Mouse (Mus musculus): ENCODE measurements around the gene Ccrl2. TPM values are rescaled to one million over a fixed set of nuclear protein-coding genes. Genes with fewer than 3 reads are reported as not detected.

Gene Ccrl2
- polyA plus RNA-seq, 1 experiment from 2014 or later = 1.5 TPM

DNA sequence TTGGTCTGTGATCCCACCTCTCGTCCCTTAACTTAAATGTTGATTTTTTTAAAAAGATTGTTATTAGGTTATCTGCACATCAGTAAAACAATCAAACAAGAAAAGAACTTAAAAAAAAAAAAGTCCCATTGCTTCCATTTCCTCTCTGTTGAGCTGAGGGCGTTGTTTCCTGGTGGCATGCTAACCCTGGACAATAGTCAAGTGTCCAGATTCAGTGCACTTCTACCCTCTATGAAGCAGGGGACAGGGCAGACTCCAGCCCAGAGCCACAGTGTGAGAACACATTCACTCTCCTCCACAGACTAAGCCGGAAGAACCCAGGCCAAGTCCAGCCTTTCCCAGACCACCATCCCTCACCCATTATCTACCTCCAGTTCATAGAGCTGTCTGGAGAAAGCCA, 8.9 kb downstream of the Ccrl2 start:
- H3K4me2 ChIP-seq (ENCODE audit: low read length) = no peak overlapping the region
- no peak overlapping the region for H3K27ac ChIP-seq (ENCODE audit: low read length)
- H3K4me3 ChIP-seq (replicated peaks; ENCODE audit: low read length) = no peak overlapping the region
- no peaks in the 10 kb centered on the region for H3K4me1 ChIP-seq (replicated peaks; ENCODE audit: control insufficient read depth, insufficient read depth, low read length)
- H3K9me3 ChIP-seq (ENCODE audit: control insufficient read depth, low read length) = no peaks in the 10 kb centered on the region
- H3K36me3 ChIP-seq (ENCODE audit: control insufficient read depth, insufficient read depth) = no peaks in the 10 kb centered on the region
- WGBS = 83% methylated on average over 3 of the region's 3 CpGs
- no peak for ATAC-seq
- no peak overlapping the region for H3K9ac ChIP-seq (replicated peaks; ENCODE audit: low read depth, low read length)
- no peaks in the 10 kb centered on the region for H3K27me3 ChIP-seq (replicated peaks; ENCODE audit: control insufficient read depth, insufficient read depth, low read length)

- Histone ChIP-seq H3K36me3 (ENCODE audit: control insufficient read depth, insufficient read depth) (no peaks in the 10 kb centered on the region), H3K4me2 (ENCODE audit: low read length) (no peak overlapping the region), H3K9ac (replicated peaks; ENCODE audit: low read depth, low read length) (no peak overlapping the region), H3K9me3 (ENCODE audit: control insufficient read depth, low read length) (no peaks in the 10 kb centered on the region), H3K27me3 (replicated peaks; ENCODE audit: control insufficient read depth, insufficient read depth, low read length) (no peaks in the 10 kb centered on the region), H3K4me3 (replicated peaks; ENCODE audit: low read length) (no peak overlapping the region), H3K4me1 (replicated peaks; ENCODE audit: control insufficient read depth, insufficient read depth, low read length) (no peaks in the 10 kb centered on the region), H3K27ac (ENCODE audit: low read length) (no peak overlapping the region)
- ATAC-seq = no peak
- WGBS = 97% methylated on average over 5 of the region's 5 CpGs
These were observed 10.1 kb downstream of the Ccrl2 start for GRCm38 (mm10) chr9:111047266-111047665.

DNA sequence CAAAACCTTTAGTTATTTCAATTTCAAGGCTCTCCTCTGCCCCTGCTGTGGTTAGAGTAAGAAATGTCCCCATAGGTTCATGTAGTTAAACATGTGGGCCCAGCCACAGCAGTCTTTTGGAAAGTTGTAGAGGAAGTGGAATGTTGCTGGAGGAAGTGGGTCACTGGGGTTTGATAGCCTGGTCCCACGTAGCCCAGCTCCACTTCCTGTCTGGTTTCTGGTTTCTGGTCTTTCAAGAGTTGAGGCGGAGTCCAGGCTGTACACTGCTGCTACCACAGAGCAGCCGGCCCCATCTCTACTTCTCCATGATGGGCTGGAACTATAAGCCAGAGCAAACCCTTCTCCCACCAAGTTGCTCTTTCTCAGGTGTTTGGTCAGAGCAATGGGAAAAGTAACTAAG, 11.1 kb downstream of the Ccrl2 start:
- Histone ChIP-seq H3K9me3 (ENCODE audit: control insufficient read depth, low read length) (no peaks in the 10 kb centered on the region), H3K27ac (ENCODE audit: low read length) (no peak overlapping the region), H3K36me3 (ENCODE audit: control insufficient read depth, insufficient read depth) (no peaks in the 10 kb centered on the region), H3K27me3 (replicated peaks; ENCODE audit: control insufficient read depth, insufficient read depth, low read length) (no peaks in the 10 kb centered on the region), H3K9ac (replicated peaks; ENCODE audit: low read depth, low read length) (no peak overlapping the region), H3K4me2 (ENCODE audit: low read length) (no peak overlapping the region), H3K4me3 (replicated peaks; ENCODE audit: low read length) (no peak overlapping the region), H3K4me1 (replicated peaks; ENCODE audit: control insufficient read depth, insufficient read depth, low read length) (no peaks in the 10 kb centered on the region)
- ATAC-seq = no peak
- 79% methylated on average over 3 of the region's 3 CpGs for WGBS

- no peak overlapping the region for H3K4me2 ChIP-seq (ENCODE audit: low read length)
- no peaks in the 10 kb centered on the region for H3K9me3 ChIP-seq (ENCODE audit: control insufficient read depth, low read length)
- no peak overlapping the region for H3K27ac ChIP-seq (ENCODE audit: low read length)
- no peak overlapping the region for H3K9ac ChIP-seq (replicated peaks; ENCODE audit: low read depth, low read length)
- WGBS = 94% methylated on average over 5 of the region's 5 CpGs
- ATAC-seq = no peak
- no peaks in the 10 kb centered on the region for H3K27me3 ChIP-seq (replicated peaks; ENCODE audit: control insufficient read depth, insufficient read depth, low read length)
- H3K4me3 ChIP-seq (replicated peaks; ENCODE audit: low read length) = no peak overlapping the region
- no peaks in the 10 kb centered on the region for H3K36me3 ChIP-seq (ENCODE audit: control insufficient read depth, insufficient read depth)
- H3K4me1 ChIP-seq (replicated peaks; ENCODE audit: control insufficient read depth, insufficient read depth, low read length) = no peaks in the 10 kb centered on the region
These were observed 15.1 kb downstream of the Ccrl2 start for GRCm38 (mm10) chr9:111042266-111042665.

- WGBS = 81% methylated on average over 4 of the region's 4 CpGs
- H3K27me3 ChIP-seq (replicated peaks; ENCODE audit: control insufficient read depth, insufficient read depth, low read length) = no peaks in the 10 kb centered on the region
These were observed 17.4 kb downstream of the Ccrl2 start for GRCm38 (mm10) chr9:111039966-111040365.

DNA sequence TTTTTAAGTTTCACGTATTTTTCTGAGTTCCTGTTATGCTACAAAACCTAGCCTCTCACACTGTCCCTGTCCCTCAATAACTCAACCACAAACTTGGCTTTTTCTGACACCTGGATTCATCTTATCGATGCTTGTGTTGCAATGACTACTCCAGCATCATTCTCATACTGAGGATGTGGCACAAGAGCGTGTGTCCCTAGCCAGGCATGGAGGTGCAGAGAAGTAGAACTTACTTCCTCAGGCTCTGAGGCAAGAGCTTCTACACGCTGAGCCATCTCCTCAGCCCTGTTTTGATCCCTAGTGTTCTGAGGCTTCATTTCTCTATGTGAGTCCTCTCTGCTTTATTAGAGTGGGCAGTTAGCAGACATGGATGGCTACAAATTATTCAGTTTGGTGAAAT, 23.6 kb downstream of the Ccrl2 start:
- Histone ChIP-seq H3K4me3 (replicated peaks; ENCODE audit: low read length) (no peak overlapping the region), H3K4me1 (replicated peaks; ENCODE audit: control insufficient read depth, insufficient read depth, low read length) (no peaks in the 10 kb centered on the region), H3K9me3 (ENCODE audit: control insufficient read depth, low read length) (no peaks in the 10 kb centered on the region), H3K4me2 (ENCODE audit: low read length) (no peak overlapping the region), H3K36me3 (ENCODE audit: control insufficient read depth, insufficient read depth) (no peaks in the 10 kb centered on the region), H3K27ac (ENCODE audit: low read length) (no peak overlapping the region), H3K27me3 (replicated peaks; ENCODE audit: control insufficient read depth, insufficient read depth, low read length) (no peaks in the 10 kb centered on the region), H3K9ac (replicated peaks; ENCODE audit: low read depth, low read length) (no peak overlapping the region)
- WGBS = 91% methylated on average over 4 of the region's 4 CpGs
- ATAC-seq = no peak

More at GRCm38 (mm10) chr9:111039966-111040365, 17.4 kb downstream of the Ccrl2 start:
- Histone ChIP-seq H3K9me3 (ENCODE audit: control insufficient read depth, low read length) (no peaks in the 10 kb centered on the region), H3K4me3 (replicated peaks; ENCODE audit: low read length) (no peak overlapping the region), H3K27ac (ENCODE audit: low read length) (no peak overlapping the region), H3K4me1 (replicated peaks; ENCODE audit: control insufficient read depth, insufficient read depth, low read length) (no peaks in the 10 kb centered on the region), H3K36me3 (ENCODE audit: control insufficient read depth, insufficient read depth) (no peaks in the 10 kb centered on the region), H3K9ac (replicated peaks; ENCODE audit: low read depth, low read length) (no peak overlapping the region), H3K4me2 (ENCODE audit: low read length) (no peak overlapping the region)
- ATAC-seq = no peak

DNA sequence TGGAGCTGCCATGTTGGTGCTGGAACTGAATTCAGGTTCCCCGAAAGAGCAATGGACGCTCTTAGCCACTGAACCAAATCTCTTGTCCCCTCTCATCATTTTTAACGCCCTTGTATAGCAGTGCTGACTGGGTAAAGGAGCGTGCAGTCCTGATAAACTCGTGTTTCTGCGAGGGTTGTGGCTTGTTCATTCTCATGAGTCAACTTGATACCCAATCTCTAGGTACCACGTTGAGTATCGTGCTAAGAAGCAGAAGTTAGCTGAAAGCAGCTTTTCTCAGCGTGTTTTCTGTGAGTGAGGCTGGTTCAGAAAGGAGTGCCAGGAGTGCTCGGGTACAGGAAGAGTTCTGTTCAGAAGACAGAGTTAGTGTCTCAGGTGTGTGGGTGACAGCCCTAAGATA, 30.5 kb downstream of the Ccrl2 start:
- Histone ChIP-seq H3K4me3 (replicated peaks; ENCODE audit: low read length) (no peak overlapping the region), H3K36me3 (ENCODE audit: control insufficient read depth, insufficient read depth) (no peaks in the 10 kb centered on the region), H3K27me3 (replicated peaks; ENCODE audit: control insufficient read depth, insufficient read depth, low read length) (no peaks in the 10 kb centered on the region), H3K4me2 (ENCODE audit: low read length) (no peak overlapping the region), H3K9ac (replicated peaks; ENCODE audit: low read depth, low read length) (no peak overlapping the region), H3K4me1 (replicated peaks; ENCODE audit: control insufficient read depth, insufficient read depth, low read length) (no peaks in the 10 kb centered on the region), H3K27ac (ENCODE audit: low read length) (no peak overlapping the region), H3K9me3 (ENCODE audit: control insufficient read depth, low read length) (no peaks in the 10 kb centered on the region)
- 91% methylated on average over 10 of the region's 10 CpGs for WGBS
- no peak for ATAC-seq

DNA sequence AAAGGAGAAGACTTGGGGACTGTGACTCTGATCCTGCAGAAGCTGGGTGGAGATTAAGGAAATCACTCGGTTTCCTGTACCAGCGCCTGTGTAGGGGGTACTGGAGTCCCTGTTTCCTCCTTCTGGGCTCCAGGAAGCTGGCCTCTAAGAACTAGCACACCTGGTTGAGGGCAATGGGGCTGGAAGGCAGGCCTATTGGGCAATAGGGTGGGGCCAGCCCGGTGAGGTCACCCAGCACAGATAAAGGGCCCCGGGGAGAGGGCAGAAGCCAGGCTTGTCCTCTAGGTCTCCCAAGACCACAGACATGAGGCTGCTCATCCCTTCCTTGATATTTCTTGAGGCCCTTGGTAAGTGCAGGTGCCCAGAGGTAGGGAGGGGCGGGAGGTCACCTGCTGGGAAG, 38.3 kb downstream of the Ccrl2 start, which contains the start of gene Ltf:
Gene Ltf, plus strand, starts transcription at position 250 of the 400 bp plus-strand sequence.
- no peaks in the 10 kb centered on the region for H3K9me3 ChIP-seq (ENCODE audit: control insufficient read depth, low read length)
- WGBS = 87% methylated on average over 5 of the region's 5 CpGs
- no peak for ATAC-seq
- no peaks in the 10 kb centered on the region for H3K27me3 ChIP-seq (replicated peaks; ENCODE audit: control insufficient read depth, insufficient read depth, low read length)
- no peak within 1 kb of the TSS for H3K9ac ChIP-seq (replicated peaks; ENCODE audit: low read depth, low read length)
- no peaks in the 10 kb centered on the region for H3K36me3 ChIP-seq (ENCODE audit: control insufficient read depth, insufficient read depth)
- H3K4me2 ChIP-seq (ENCODE audit: low read length) = no peak within 1 kb of the TSS
- no peak within 1 kb of the TSS for H3K4me3 ChIP-seq (replicated peaks; ENCODE audit: low read length)
- no peak within 1 kb of the TSS for H3K27ac ChIP-seq (ENCODE audit: low read length)
- H3K4me1 ChIP-seq (replicated peaks; ENCODE audit: control insufficient read depth, insufficient read depth, low read length) = no peaks in the 10 kb centered on the region

- Histone ChIP-seq H3K9me3 (ENCODE audit: control insufficient read depth, low read length) (no peaks in the 10 kb centered on the region), H3K36me3 (ENCODE audit: control insufficient read depth, insufficient read depth) (no peaks in the 10 kb centered on the region), H3K27ac (ENCODE audit: low read length) (no peak overlapping the region), H3K4me2 (ENCODE audit: low read length) (no peak overlapping the region), H3K9ac (replicated peaks; ENCODE audit: low read depth, low read length) (no peak overlapping the region), H3K4me3 (replicated peaks; ENCODE audit: low read length) (no peak overlapping the region), H3K27me3 (replicated peaks; ENCODE audit: control insufficient read depth, insufficient read depth, low read length) (no peaks in the 10 kb centered on the region), H3K4me1 (replicated peaks; ENCODE audit: control insufficient read depth, insufficient read depth, low read length) (no peaks in the 10 kb centered on the region)
- no peak for ATAC-seq
- 78% methylated on average over 4 of the region's 4 CpGs for WGBS
These were observed 41.7 kb downstream of the Ccrl2 start for GRCm38 (mm10) chr9:111015658-111016057.

GRCm38 (mm10) chr9:111012041-111012440, 45.3 kb downstream of the Ccrl2 start:
- H3K4me2 ChIP-seq (ENCODE audit: low read length) = no peak overlapping the region
- no peak for ATAC-seq
- H3K9ac ChIP-seq (replicated peaks; ENCODE audit: low read depth, low read length) = no peak overlapping the region
- H3K4me1 ChIP-seq (replicated peaks; ENCODE audit: control insufficient read depth, insufficient read depth, low read length) = no peaks in the 10 kb centered on the region
- WGBS = 68% methylated on average over 3 of the region's 3 CpGs
- H3K36me3 ChIP-seq (ENCODE audit: control insufficient read depth, insufficient read depth) = no peaks in the 10 kb centered on the region
- no peak overlapping the region for H3K4me3 ChIP-seq (replicated peaks; ENCODE audit: low read length)
- no peaks in the 10 kb centered on the region for H3K27me3 ChIP-seq (replicated peaks; ENCODE audit: control insufficient read depth, insufficient read depth, low read length)
- H3K27ac ChIP-seq (ENCODE audit: low read length) = no peak overlapping the region
- H3K9me3 ChIP-seq (ENCODE audit: control insufficient read depth, low read length) = no peaks in the 10 kb centered on the region

All from forebrain, embryonic 16.5 days (tissue).